Mouse (Mus musculus): Measurements from ENCODE around the gene Olfr1393. TPM values are rescaled to one million over a fixed set of nuclear protein-coding genes. Genes with fewer than 3 reads are reported as not detected.
A peak's percentile ranks its signal among the peaks of the same experiment; 100 is the strongest.

Olfr1393 gene
- polyA plus RNA-seq, 1 experiment from 2014 or later, result 0.05 TPM

GRCm38 (mm10) chr11:49264622-49265021, 13.5 kb upstream of the Olfr1393 start:
- no peaks in the 10 kb centered on the region for H3K27me3 ChIP-seq (ENCODE audit: insufficient read depth, low read length)
- peaks cover 42% of the 10 kb centered on the region for H3K36me3 ChIP-seq (replicated peaks; ENCODE audit: insufficient read depth, low read length)
- TF ChIP-seq CTCF (IDR thresholded peaks at IDR 0.05; ENCODE audit: low read depth) (no peak), EP300 (IDR thresholded peaks at IDR 0.05; ENCODE audit: low read depth) (no peak)
- ATAC-seq, result no peak
- H3K27ac ChIP-seq (ENCODE audit: low read depth), result no peak overlapping the region
- no peak overlapping the region for H3K4me3 ChIP-seq (ENCODE audit: low read depth, low read length)
- peaks cover 24% of the 10 kb centered on the region for H3K4me1 ChIP-seq (ENCODE audit: insufficient read depth)
- H3K9me3 ChIP-seq (ENCODE audit: low read length), result no peaks in the 10 kb centered on the region
- no peak for DNase-seq
- H3K4me2 ChIP-seq (ENCODE audit: low read depth, low read length), result no peak overlapping the region
- WGBS (ENCODE audit: insufficient replicate concordance), result 64% methylated on average over 11 of the region's 11 CpGs
- no peak overlapping the region for H3K9ac ChIP-seq (replicated peaks)

GRCm38 (mm10) chr11:49265101-49265500, 13.0 kb upstream of the Olfr1393 start:
- Histone ChIP-seq H3K4me3 (ENCODE audit: low read depth, low read length) (no peak overlapping the region), H3K27me3 (ENCODE audit: insufficient read depth, low read length) (no peaks in the 10 kb centered on the region), H3K36me3 (replicated peaks; ENCODE audit: insufficient read depth, low read length) (peaks cover 42% of the 10 kb centered on the region), H3K4me2 (ENCODE audit: low read depth, low read length) (no peak overlapping the region), H3K27ac (ENCODE audit: low read depth) (no peak overlapping the region), H3K9ac (replicated peaks) (no peak overlapping the region), H3K4me1 (ENCODE audit: insufficient read depth) (peaks cover 23% of the 10 kb centered on the region), H3K9me3 (ENCODE audit: low read length) (no peaks in the 10 kb centered on the region)
- DNase-seq (no peak), ATAC-seq (no peak)
- TF ChIP-seq CTCF (IDR thresholded peaks at IDR 0.05; ENCODE audit: low read depth) (no peak), EP300 (IDR thresholded peaks at IDR 0.05; ENCODE audit: low read depth) (no peak)
- WGBS (ENCODE audit: insufficient replicate concordance), result 79% methylated on average over 8 of the region's 8 CpGs

- H3K4me1 ChIP-seq (ENCODE audit: insufficient read depth), result peaks cover 12% of the 10 kb centered on the region
- no peaks in the 10 kb centered on the region for H3K27me3 ChIP-seq (ENCODE audit: insufficient read depth, low read length)
- no peaks in the 10 kb centered on the region for H3K9me3 ChIP-seq (ENCODE audit: low read length)
- H3K27ac ChIP-seq (ENCODE audit: low read depth), result peak overlapping the region; percentile 88
- no peak overlapping the region for H3K4me3 ChIP-seq (ENCODE audit: low read depth, low read length)
- H3K9ac ChIP-seq (replicated peaks), result no peak overlapping the region; the same call in 1 of the 2 replicates
- WGBS (ENCODE audit: insufficient replicate concordance), result 55% methylated on average over 6 of the region's 6 CpGs
- DNase-seq (no peak), ATAC-seq (peak; percentile 85)
- H3K36me3 ChIP-seq (replicated peaks; ENCODE audit: insufficient read depth, low read length), result peaks cover 26% of the 10 kb centered on the region
- TF ChIP-seq CTCF (IDR thresholded peaks at IDR 0.05; ENCODE audit: low read depth) (no peak), EP300 (IDR thresholded peaks at IDR 0.05; ENCODE audit: low read depth) (0 out of 2 replicates have a peak, but pooled peaks have one; percentile 23)
- H3K4me2 ChIP-seq (ENCODE audit: low read depth, low read length), result no peak overlapping the region
Measured at GRCm38 (mm10) chr11:49266671-49267070, 11.4 kb upstream of the Olfr1393 start.

- Histone ChIP-seq H3K9ac (replicated peaks) (no peak overlapping the region), H3K4me2 (ENCODE audit: low read depth, low read length) (no peak overlapping the region), H3K27me3 (ENCODE audit: insufficient read depth, low read length) (no peaks in the 10 kb centered on the region), H3K27ac (ENCODE audit: low read depth) (peak overlapping the region; percentile 88), H3K9me3 (ENCODE audit: low read length) (no peaks in the 10 kb centered on the region), H3K36me3 (replicated peaks; ENCODE audit: insufficient read depth, low read length) (peaks cover 20% of the 10 kb centered on the region), H3K4me3 (ENCODE audit: low read depth, low read length) (no peak overlapping the region), H3K4me1 (ENCODE audit: insufficient read depth) (peaks cover 11% of the 10 kb centered on the region)
- WGBS (ENCODE audit: insufficient replicate concordance), result 83% methylated on average over 10 of the region's 10 CpGs
- ATAC-seq, result peak; percentile 6; the same call in 1 of the 2 replicates
- DNase-seq, result no peak
- TF ChIP-seq EP300 (IDR thresholded peaks at IDR 0.05; ENCODE audit: low read depth), result no peak
- no peak for TF ChIP-seq CTCF (IDR thresholded peaks at IDR 0.05; ENCODE audit: low read depth)
Measured at GRCm38 (mm10) chr11:49267316-49267715, 10.8 kb upstream of the Olfr1393 start.

- Histone ChIP-seq H3K27ac (ENCODE audit: low read depth) (peak overlapping the region; percentile 88; the same call in 1 of the 2 replicates), H3K4me2 (ENCODE audit: low read depth, low read length) (no peak overlapping the region), H3K27me3 (ENCODE audit: insufficient read depth, low read length) (no peaks in the 10 kb centered on the region), H3K36me3 (replicated peaks; ENCODE audit: insufficient read depth, low read length) (peaks cover 13% of the 10 kb centered on the region), H3K4me1 (ENCODE audit: insufficient read depth) (peaks cover 8% of the 10 kb centered on the region), H3K9me3 (ENCODE audit: low read length) (no peaks in the 10 kb centered on the region), H3K9ac (replicated peaks) (no peak overlapping the region), H3K4me3 (ENCODE audit: low read depth, low read length) (no peak overlapping the region)
- 70% methylated on average over 15 of the region's 15 CpGs for WGBS (ENCODE audit: insufficient replicate concordance)
- no peak for DNase-seq
- TF ChIP-seq CTCF (IDR thresholded peaks at IDR 0.05; ENCODE audit: low read depth) (no peak), EP300 (IDR thresholded peaks at IDR 0.05; ENCODE audit: low read depth) (no peak)
- no peak for ATAC-seq
Measured at GRCm38 (mm10) chr11:49267970-49268579, 10.0 kb upstream of the Olfr1393 start.

- Histone ChIP-seq H3K9ac (replicated peaks) (no peak overlapping the region), H3K4me3 (ENCODE audit: low read depth, low read length) (no peak overlapping the region), H3K27me3 (ENCODE audit: insufficient read depth, low read length) (no peaks in the 10 kb centered on the region), H3K36me3 (replicated peaks; ENCODE audit: insufficient read depth, low read length) (0 out of 2 replicates have a peak, but pooled peaks cover 2% of the 10 kb centered on the region), H3K27ac (ENCODE audit: low read depth) (no peak overlapping the region), H3K4me2 (ENCODE audit: low read depth, low read length) (no peak overlapping the region), H3K4me1 (ENCODE audit: insufficient read depth) (peaks cover 7% of the 10 kb centered on the region), H3K9me3 (ENCODE audit: low read length) (no peaks in the 10 kb centered on the region)
- TF ChIP-seq EP300 (IDR thresholded peaks at IDR 0.05; ENCODE audit: low read depth), result no peak
- TF ChIP-seq CTCF (IDR thresholded peaks at IDR 0.05; ENCODE audit: low read depth), result no peak
- 75% methylated on average over 9 of the region's 9 CpGs for WGBS (ENCODE audit: insufficient replicate concordance)
- ATAC-seq (no peak), DNase-seq (no peak)
Measured at GRCm38 (mm10) chr11:49269761-49270160, 8.3 kb upstream of the Olfr1393 start.
